Mouse (Mus musculus): ENCODE results near the gene Rptor.

GRCm38 (mm10) chr11:119768511-119768910, 165.8 kb downstream of the Rptor start:
- TF ChIP-seq CTCF (IDR thresholded peaks at IDR 0.05): no peak
- TF ChIP-seq EP300 (IDR thresholded peaks at IDR 0.05; ENCODE audit: insufficient read depth, low read depth, low read length): no peak
- TF ChIP-seq POLR2A (IDR thresholded peaks at IDR 0.05; ENCODE audit: insufficient read depth, low read depth, low read length): no peak

All from heart, adult 2 months (tissue).